Mouse (Mus musculus): ENCODE data around the gene Hnrnpd.

Hnrnpd gene

DNA sequence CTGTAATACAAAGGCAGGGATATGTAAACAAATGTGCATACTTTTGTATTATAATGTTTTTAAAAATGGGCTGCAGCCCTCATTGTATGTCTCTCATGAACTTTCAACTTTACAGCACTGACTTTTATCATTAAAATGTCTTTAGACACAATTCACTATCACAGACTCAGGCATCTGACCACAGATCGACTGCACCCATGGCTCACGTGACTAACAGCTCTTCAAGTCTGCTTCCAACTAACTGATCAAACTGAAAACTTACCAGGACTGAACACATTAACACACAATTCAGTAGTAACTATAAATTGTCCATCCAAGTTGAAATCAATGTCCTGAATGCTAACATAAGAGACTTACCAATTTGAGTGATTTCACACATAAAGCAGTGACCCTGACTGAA lies 18.8 kb downstream of the Hnrnpd start:
- DNase-seq (ENCODE audit: low read depth in 2 of 2, low spot score in 2 of 2) = no peak

DNA sequence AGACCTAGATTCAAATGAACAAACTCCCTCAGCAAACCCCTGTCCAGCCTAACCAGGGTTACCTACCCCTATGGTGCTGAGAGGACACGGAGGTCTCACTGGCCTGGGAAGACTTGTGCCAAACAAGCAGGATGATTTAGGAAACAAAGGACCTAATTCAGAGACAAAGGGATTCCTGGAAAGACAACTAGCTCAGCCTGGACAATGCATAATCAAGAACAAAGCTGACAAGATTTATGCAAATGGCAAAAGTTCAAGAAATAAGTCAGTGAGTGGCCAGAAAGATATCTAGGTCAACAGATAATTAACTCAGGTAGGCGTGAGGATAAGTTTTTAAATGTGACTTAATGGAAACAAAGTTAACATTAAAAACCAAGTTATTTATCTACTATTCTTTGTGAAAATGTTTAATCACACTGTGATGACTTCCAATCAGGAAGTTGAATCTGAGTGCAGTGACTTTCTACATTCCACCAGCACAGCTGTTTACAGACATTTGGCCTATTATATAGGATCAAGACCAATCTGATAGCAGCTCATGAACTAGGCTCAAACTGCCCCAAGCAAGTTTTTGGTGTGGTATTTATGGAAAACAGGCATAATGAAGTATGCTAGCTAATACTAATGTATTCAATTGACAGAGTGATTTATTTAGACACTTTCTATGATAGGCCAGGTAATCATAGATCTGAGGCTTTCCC lies 19.4 kb downstream of the Hnrnpd start:
- no peak for DNase-seq (ENCODE audit: low read depth in 2 of 2, low spot score in 2 of 2)

DNA sequence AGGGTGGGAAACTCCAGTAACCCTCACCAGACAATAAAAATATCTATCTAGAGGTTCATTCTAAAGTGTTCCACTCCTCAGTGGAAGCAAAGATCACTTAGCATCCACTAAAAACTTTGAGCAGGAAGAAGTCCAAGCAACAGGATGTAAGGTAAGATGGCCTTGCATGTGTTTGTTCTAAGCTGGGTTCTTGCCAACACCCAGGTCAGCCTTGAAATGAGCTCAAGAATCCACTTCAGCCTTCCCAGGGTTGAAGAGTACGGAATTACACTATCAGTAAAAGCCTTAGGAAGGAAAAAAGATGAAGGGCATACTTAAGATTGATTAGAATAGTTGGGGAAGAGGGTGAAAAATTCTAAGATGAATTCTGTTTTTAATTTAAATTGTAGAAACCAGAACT lies 20.1 kb downstream of the Hnrnpd start:
- no peak for DNase-seq (ENCODE audit: low read depth in 2 of 2, low spot score in 2 of 2)

DNA sequence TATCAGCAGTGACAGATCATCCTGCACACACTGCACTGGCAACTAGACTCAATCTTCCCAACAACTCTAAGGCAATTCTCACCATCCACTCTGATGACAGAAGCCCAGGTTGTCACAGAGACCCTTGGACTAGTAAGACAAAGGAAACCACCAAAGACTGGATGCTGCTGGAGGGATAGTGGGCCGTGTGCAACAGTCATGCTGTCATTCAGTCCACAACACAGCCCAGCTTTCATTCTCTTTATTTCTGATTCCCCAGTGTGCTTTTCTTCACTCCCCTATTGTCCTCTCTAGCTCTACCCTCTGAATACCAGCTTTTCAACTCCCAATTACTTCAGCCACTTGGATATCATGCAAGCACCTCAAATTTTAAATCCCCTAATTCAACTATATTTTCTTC lies 24.9 kb downstream of the Hnrnpd start:
- DNase-seq (ENCODE audit: low read depth in 2 of 2, low spot score in 2 of 2) = no peak

DNA sequence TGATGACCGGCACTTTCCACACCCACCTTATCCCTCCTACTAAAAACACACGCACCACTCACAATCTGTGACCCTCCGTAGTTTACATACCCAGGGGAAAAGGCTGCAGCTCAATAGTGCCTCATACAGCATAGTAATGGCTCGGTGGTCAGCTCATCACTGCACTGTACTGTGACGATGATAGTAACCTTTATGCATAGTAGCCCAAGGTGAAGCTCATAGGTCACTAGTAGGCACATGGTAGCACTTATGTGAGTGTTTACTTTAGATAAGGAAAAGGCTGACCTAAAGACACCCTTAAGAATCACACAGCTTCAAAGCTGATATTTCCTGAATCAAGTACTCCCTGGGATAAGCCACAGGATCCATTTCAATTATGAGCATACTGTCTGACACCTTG lies 26.2 kb downstream of the Hnrnpd start:
- DNase-seq (ENCODE audit: low read depth in 2 of 2, low spot score in 2 of 2) = no peak

DNA sequence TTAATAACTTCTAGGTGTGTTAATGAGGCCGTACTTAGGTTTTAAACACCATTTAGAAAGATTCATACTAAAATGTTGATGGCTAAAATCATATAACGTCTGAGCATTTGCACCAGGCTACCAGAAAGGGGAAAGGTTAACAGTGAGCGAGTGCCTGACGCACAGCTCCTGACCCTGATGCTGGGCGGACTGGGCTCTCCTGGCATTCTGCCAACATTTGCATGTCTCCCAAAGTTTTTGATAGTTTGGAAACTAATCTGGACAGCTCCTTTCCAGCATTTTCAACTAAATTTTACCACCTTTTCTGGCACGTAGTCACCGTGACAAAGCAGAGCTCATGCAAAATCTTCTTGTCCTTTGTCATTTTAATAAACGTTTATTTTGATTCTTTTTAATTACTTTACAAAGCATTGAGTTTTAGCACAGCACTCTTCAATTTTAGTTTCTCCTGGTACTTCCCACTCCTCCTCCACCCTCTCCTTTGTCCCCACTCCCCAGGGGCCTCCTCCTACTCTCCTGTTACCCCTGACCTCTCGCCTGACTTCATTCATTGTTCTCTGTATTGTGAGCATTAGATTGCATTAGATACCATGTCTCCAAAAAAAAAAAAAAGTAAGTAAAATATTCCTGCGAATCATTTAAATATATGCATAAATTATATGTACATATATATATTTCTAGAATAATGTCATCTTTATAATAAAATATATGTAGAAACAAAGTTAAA lies 36.8 kb downstream of the Hnrnpd start:
- DNase-seq (ENCODE audit: low read depth in 2 of 2, low spot score in 2 of 2) = no peak

DNA sequence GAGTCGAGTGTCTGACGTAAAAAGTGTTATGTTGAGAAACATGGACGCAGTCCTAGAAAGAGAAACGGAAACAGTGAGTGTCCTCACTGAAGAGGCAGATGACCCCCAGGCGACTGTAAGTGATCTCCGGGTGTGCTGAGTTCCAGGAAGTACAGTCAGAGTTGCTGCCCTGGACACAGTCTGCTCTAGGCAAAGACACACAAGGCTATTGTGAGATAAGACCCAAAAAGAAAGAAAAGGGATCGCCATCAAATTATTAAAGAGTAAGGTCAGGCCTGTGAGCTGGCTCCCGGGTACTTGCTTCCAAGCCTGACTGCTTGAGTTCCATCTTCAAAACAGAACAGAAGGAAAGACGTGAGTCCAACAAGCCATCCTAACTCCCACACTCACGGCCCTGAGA lies 37.5 kb downstream of the Hnrnpd start:
- no peak for DNase-seq (ENCODE audit: low read depth in 2 of 2, low spot score in 2 of 2)

DNA sequence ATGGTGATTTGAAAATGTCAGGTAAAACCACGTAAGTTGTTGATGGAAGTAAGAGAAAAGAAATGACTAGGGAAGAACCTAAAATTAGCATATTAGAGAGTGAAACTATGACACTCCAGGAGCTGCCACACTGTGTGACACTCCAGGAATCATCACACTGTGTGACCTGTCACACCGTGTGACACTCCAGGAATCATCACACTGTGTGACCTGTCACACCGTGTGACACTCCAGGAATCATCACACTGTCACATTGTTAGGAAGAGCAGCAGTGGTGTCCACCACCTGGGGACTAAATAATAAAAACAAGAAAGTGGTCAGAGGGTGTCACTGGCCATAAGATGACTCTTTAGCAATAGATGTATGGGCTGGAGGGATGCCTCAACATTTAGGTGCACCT lies 39.3 kb downstream of the Hnrnpd start:
- no peak for DNase-seq (ENCODE audit: low read depth in 2 of 2, low spot score in 2 of 2)

DNA sequence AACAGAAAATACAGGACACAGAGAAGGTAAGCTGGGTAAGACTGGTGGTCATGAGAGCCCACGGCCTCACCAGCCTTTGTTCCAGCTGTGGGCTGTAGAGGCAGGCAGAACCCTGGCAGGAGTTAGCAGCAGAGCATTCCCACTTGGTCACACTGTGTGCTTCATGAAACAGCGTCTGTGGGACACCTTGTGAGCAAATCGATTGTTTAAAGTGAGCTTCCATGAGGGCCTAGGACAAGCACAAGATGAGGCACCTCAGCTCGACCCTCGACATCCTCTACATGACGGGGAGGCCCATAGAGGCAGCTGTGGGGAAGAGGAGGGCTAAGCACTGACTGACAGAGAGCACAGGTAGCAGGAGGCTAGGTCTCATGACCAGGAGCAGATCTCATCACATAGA lies 46.8 kb downstream of the Hnrnpd start:
- DNase-seq (ENCODE audit: low read depth in 2 of 2, low spot score in 2 of 2) = no peak

DNA sequence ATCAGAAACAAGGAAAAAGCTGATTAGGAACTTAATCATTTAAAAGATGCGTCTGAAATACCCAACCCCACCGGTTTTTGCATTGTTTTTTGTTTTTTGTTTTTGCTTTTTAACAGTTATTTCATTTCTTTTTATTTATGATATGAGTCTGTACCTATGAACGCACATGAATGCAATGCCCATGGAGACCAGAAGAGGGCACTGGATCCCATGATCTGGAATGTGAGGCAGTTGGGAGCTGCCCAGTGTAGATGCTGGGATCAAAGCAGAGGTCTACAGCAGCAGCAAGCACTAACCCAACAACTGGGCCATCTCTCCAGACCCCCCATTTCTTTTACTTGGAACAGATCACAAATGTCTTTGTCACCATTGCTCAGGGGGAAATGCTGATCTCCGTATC lies 50.8 kb downstream of the Hnrnpd start:
- DNase-seq (ENCODE audit: low read depth in 2 of 2, low spot score in 2 of 2) = peak in 1 of 2 experiments; percentile 31

DNA sequence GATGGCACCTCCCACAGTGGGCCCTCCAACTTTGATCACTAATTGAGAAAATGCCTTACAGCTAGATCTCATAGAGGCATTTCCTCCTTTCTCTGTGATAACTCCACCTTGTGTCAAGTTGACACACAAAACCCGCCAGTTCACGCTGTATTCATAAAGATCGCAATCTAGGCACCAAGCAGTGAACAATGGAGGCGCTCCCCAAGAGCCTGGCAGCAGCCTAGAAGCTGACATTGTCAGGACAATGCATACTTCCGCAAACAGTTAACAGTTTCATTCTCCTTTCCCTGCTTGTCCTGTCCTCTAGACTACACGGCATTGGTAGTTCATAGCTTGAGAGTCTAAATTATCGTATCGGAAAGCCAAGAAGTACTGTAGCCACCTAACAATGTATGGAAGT lies 56.7 kb downstream of the Hnrnpd start:
- no peak for DNase-seq (ENCODE audit: low read depth in 2 of 2, low spot score in 2 of 2)

DNA sequence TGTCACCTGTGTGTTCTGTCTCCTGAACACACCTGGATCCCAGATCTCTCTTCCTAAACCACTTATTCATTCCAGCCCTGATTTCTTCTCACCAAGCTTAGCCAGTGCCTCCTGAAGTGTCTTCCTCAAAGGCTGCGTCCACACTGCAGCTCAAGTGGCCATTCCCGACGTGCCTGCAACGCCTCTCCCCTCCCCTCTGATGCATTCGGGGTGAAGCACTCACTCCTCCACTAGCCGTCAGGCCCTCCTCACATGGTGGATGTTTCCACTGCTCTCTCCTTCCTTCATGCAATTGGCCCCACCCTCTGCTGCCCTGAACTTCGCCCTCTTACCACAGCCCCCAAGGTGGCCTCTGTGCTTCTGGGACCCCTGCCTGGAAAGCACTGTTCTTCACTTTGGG lies 63.2 kb downstream of the Hnrnpd start:
- DNase-seq (ENCODE audit: low read depth in 2 of 2, low spot score in 2 of 2) = no peak

DNA sequence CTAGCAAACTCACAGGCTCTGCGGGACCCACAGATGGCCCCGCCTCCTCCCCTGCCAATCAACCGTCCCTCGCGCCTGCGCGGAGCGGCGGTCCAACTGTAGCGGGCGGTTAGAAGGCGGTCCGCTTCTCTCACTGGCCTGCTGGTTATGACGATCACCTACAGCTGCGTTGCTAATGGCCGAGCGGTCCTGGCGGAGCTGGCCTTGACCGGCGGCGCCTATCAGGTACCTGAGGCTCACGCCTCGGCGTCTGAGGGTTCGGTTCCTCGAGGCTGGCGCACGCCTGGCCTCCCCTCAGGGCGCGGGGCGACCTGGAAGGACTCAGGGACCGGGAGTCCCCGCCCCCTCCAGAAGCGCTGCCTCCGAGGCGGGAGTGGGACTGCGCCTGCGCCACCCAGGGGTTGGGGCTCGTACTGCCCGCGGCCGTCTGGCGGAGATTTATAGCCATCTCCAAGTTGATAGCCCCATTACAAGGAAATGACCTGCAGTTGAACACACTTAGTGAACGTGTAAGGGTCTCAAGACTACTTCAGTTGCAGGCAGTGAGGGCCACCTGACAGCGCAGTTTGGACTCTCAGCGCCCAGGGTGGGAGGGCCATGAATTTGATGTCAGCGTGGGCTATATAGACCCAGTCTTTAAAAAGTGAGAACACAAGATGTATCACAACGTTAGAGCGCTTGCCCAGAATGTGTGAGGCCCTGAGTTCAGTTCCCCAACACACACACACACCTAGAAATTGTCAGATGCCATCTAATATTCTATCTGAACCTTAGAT lies 72.4 kb downstream of the Hnrnpd start, which contains the start of gene Vamp9:
Vamp9 (plus strand) TSS at position 74 of the 776 bp plus-strand sequence.
- peak; percentile 86 to 90 for DNase-seq (ENCODE audit: low read depth in 2 of 2, low spot score in 2 of 2)
